Mouse (Mus musculus) c-Kit-positive CD71-positive TER-119-positive erythroid progenitor cells, embryonic 14.5 days (primary cell): ENCODE data around the gene Mybpc1.

Experiments used
- DNase-seq: peaks from one replicate; pipeline ENCODE4 v3.0.0-alpha.2; 2013; ENCODE audit warnings: low spot score

Mybpc1 gene

DNA sequence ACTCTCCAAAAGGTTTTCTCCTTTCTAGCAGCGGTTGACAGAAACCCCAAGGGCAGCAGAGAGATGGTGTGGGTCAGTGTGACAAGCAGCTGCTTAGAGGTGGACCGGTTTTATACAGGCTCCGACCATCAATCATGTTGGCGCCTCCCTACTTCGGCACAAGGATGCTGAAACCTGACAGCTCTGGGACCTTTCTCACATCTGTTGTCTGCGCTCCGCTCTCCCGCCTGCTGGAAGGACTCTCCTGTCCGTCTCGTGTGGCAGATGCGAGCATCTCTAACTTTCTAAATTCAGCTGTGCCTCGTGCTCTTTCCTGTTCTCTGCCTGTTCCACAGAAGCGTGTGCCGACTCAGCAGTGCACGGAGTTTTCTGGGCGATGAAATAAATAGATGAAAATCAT, at the start of gene Mybpc1:
TSS of gene Mybpc1 (minus strand) at position 210 of the 400 bp plus-strand sequence.
- DNase-seq = no peak

DNA sequence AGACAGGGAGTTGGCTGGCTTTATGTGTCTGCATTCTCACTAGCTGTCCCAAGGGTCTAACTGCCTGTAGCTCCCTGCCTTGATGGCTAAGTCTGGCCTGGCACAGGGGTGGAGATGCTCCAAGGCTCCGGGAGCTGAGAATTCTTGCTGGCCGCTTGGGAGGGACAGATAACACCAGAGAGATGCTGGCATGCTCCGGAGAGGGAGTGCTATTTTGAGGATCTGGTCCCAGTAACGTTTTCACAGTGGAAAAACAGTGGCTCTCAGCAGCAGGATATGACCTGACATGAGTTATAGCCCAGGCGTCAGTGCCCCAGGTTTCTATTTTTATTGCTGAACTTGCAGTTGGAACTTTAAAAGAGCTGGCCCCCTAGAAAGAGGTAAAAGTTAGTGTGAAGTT, 40.5 kb upstream of the Mybpc1 start:
- no peak for DNase-seq

DNA sequence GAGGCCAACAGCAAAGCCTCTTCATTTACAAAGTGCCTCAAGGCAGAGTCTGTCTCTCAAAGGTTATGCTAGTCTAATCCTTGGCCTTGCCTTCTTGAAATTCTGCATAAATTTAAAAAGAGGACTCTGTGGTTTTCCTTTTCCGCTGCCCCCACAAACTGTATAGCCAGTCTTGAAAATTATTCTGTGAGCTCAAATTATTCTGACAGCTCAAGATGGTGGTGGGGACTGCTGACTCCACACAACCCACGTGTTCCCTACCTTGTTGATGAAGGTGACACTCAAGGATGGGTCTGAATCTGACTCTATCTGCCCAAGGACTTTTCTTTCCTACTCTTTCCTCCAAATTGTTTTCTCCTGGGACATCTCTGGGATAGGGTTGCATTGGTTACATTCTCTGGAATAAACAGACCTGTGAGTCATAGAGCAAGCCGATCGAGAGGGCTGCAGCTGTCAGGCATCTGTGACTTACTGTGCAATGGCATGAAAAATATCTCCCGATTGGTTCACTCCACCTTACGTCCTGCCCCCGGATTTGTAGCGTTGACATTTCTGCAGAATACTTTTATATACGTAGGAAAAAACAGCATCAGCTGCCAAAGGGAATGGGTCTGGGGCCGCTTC, 26.5 kb upstream of the Mybpc1 start:
- DNase-seq = no peak

DNA sequence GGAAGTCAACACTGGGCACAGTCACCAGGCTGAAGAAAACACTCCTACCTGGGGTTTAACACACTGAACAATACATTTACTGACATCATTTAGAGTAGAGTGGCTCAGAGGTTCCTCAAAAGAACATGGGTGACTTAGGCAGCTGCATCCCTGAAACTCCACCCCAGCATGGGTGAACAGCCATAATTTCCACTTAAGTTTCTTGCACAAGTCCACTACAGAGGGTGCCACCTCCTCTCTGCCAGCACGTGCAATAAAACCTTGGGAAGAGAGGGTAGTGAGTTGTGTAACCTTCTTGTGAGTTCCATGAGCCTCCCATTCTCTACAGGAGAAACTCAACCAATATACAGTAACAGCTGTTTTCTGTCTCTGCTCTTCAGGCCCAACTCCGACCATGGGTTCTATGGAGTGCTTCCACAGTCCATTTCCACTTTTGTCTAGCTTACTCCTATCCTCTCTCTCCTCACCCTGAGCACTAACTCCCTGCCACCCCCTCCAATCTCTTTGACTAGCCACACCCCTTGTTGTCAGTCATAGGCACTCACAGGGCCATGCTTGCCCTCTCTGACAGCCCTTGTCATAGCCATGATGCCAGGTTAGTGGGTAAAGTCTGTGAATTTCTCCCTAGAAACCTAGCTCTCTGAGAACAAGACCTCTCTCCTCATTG, 25.8 kb upstream of the Mybpc1 start:
- DNase-seq = no peak

DNA sequence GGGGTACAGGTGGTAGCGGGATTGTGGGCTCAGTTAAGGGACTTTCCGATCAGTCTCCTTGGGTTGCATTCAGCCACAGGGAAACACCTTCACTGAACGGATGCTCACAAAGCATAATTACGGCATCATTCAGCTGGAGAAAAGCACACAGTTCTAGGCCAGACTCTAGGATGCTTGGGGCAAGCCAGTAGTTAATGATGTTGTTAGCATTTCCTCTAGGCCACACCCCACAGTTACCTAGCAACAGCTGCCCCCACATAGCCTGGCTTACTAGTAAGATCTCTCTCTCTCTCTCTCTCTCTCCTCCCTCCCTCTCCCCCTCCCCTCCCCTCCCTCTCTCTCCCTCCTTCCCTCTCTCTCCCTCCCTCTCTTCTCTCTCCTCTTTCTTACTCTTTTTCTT, 22.1 kb upstream of the Mybpc1 start:
- no peak for DNase-seq

DNA sequence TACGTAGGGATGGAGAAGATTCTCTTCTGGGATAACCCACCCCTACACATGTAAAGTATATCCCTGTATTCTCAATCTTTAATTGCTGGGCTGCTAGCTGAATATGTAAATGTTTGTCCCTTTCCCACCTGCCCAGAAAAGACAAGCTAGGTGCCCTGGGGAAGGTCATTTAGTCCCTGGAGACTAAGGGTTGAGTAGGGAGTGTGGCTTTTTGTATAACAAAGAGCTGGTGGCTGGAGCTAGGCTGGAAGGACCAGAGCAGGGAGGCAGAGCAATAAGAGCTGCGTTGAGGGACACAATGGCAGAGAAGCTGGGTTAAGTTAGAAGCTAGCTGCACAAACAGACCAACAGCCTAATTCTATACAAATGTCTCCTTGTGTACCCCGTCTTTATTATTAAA, 21.2 kb upstream of the Mybpc1 start:
- DNase-seq = no peak

DNA sequence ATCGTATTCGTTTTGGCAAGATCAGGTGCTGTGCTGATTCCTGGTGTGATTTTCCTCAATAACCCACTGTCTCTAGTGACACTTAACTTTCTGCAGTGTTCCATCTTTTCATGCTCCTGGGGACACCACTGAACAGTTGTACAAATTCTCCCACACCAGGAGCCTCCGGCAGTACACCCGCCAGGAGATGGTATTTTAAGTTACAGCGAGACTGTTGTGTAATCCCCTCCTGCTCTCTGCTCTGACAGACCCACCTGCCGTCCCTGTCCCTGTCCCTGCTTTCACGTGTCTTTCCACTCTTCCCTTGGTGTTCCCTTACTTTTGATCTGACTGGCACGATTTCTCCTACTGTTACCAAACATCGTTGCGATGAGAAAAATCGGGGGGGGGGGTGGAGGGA, 19.3 kb upstream of the Mybpc1 start:
- DNase-seq = no peak

DNA sequence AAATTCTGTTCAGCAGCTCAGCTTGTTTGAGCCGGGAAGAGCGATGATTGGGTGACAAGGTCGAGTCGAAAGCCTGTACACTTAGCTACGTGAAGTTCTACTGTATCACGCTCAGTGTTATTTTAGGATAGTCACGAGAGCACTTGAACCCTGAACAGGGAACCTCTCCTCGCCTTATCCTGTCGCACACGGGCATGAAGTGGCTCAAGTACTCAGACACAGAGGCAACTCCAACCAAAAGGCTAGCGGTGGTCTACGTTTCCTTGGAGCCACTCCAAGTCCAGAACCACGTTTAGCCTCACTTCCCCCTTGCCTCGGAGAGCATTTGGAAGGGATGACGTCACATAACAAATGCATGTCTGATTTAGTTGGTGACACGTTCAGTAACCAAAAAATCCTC, 17.7 kb upstream of the Mybpc1 start:
- DNase-seq = no peak

DNA sequence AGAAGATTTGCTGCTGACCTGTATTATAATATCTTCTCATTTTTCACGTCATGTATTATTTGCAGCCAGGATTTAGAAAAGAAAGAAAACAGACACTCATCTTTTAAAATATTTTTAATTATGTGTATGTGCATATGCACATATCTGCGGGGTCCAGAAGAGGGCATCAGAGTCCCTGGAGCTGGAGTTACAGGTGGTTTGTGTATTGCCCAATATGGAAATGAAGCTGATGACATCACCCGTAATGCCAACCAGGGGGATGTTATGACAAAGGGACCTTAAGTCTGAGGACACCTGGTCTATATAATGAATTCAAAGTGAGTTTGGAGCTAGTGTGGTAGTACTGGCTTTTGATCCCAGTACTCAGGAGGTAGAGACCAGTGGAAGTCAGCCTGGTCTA, 15.9 kb upstream of the Mybpc1 start:
- no peak for DNase-seq

DNA sequence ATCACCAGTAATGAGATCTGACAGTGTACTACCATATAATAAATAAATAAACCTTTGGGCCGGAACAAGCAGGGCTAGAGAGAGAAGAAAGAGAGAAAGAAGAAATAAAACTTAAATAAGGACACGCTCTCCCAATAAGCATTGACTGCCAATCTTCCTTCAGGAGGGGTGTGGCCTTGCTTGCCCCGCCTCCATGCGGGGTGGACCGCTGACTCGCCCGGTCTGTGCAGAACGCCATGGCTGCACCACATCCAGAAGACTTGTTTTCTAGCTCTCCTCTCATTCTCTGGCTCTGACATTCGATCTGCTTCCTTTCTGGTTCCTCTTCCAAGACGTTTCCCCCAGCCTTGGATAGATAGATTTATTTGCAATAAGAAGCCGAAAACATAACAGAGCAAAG, 8.1 kb upstream of the Mybpc1 start:
- DNase-seq = no peak

DNA sequence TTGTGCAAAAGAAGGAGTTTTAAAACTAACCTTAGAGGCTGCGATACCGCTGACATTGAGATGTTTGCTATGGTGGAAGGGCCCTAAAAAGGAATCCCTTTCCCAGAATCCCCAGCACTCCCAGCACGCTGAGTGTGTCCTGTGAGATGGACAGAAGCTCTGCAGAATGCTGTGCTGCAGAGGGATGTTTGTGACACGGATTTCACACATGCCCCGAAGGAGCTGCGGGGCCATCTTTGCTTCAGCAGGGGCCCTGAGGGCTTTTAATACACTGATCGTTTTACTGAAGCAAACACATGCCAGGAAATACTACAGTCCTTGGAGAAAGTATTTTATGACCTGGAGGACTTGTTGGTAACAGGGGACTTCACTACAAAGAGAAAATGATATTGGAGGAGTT, 1.7 kb upstream of the Mybpc1 start:
- DNase-seq = no peak

DNA sequence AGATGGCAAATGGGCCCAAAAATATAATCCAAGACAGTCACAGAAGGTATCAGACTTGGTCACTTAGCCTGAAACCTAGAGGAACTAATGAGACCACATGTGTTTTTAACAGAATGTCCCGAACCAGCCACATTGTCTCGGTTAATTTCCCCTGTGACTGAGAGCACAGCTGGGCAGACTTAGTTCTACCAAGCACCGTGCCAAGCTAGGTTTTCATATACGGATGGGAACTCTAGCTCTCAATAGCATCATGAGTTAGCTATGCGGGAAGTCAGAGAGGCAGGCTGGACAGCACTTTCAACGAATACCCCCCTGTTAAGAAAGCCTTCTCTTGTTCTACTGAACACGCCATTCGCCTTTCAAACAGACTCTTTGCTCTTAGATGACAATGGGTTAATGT, 1.1 kb upstream of the Mybpc1 start:
- no peak for DNase-seq

DNA sequence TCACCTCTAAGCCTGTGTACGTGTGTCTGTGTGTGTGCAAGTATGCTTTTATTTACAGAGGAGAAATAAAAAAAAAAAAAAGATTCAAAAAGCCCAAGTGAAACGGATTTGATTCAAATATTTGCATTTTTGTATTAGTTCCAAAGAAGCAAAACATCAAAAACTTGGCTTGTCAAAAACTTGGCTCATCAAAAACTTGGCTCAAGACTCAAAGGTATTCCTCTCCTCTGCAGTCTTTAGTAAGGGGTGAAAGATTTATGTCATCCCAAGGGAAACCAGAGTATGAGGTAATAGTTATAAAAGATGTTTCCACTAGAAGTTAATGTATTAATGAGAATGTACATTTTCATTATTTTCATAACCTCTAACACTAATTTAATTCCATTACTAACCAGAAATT, 1.2 kb downstream of the Mybpc1 start:
- no peak for DNase-seq

DNA sequence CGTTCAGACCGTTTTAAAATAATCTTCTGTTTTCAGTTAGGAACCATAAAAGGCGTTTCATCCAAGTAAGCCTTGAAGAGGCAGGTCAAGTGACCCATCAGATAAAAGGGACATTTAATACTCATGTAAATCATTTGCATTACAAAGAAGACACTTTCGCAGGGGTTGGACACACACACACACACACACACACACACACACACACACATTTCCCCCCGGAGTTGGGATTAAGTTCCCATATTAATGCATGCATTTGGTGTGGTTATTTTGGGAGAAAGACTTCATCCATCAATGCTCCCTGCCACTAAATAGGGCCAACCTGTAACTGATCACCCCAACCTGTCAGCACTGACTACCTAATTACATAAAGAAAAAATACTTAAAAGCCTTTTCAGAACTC, 1.7 kb downstream of the Mybpc1 start:
- DNase-seq = no peak

DNA sequence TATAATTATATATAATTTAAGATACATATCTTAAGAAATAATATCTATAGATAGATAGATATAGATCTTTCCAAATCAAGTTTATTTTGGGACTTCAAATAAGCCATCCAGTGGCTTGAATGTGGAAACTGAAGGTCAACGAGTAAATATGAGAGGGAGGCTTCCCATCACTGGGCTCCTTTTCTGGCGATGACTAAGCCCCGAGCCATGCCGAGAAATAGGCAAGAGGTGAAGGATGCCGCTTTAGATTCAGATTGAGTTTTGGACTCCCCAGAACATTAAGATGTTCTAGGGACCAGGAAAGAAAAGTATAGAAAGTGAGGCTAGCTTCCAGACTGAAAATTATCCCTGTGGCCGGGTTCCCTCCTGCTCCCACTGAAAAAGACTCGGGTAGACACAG, 4.4 kb downstream of the Mybpc1 start:
- no peak for DNase-seq

DNA sequence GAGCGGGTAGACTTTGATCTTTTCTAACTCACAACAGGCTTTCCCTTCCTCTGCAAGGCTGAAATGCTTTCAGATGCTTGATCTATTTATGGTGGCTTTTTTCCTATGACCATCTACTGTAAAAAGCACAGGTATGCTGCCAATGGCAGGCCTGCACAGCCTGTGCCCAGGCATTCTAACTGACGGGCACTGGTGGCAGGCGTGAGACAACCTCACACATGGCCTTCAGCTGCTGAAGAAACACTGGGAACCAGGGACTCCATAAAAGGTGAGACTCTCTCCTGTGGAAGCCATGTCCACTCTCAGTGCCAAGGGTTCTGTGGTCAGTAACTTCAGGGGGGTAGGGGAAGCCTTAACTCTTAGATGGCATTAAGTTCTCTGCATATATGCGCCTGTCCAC, 12.6 kb downstream of the Mybpc1 start:
- no peak for DNase-seq

DNA sequence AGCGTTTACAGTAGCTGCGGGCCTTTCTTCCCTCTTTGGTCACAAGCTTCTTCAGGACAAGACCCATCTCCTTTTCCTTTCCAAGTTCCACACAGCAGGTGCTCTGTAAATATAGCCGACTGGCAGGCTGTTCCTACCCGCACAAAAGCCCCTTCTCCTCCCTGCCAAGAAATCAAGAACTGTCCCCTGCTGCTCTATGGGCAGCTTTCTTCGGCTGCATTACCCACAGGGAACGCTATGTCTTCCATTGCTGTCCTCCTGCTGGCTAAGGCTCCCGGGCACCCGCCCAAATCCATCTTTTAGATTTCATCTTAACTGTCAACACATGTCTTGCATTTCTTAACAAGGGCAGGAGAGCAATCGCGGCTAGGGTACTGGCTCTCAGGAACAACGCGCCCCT, 13.9 kb downstream of the Mybpc1 start:
- no peak for DNase-seq

DNA sequence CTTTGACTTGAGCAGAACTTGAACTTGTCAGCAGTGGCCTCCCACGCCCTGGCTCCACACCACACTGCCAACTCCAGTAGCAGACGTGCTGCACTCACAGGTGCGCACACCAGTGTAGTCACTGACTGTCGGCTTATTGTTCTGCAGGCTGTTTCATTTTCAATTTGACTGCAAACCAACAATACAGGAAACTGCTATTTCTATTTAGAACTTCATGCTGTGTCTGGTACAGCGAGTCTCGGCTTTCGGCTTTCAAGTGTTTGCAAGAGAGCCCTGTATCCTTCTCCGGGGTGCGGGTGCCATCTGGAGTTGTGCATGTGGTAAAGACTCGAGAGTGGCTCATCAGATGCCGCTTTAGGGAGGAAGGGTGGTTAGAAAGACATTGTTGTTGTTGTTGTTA, 20.5 kb downstream of the Mybpc1 start:
- no peak for DNase-seq

DNA sequence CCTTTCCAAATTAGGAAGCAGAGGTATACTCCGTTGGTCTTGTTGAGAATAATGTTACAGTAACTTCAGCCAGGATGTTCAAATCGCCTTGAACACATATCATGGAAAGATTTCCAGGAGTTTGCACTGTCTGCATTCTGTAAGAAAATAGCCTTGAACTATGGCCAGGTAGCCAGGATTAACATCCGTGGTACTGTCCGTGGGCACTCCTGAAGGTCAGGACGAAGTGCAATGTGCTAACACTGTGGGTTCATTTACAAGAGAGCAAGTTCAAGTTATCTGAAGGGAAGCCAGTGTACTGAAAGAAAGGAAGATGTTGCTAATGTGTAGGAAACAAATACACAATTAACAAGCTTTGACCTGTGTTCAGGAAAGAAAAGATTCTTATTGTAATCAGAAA, 24.2 kb downstream of the Mybpc1 start:
- no peak for DNase-seq

DNA sequence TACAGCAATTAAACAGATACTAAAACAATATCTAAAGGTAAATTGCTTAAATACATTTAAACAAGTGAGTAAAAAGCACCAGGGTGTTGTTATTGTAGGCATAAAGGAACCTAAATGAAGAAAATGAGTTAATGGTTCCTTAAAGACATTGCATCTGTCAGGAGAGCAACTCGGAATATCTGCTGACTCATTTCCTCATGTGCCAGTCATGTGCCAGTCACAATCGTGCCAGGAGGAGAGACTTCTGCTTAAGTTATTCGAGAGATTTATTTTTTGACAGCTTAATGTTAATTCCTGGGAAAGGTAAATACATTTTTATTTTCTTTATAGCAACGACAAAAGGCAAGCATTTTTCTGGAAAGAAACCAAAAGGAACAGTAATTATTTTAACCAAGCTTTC, 26.3 kb downstream of the Mybpc1 start:
- no peak for DNase-seq

DNA sequence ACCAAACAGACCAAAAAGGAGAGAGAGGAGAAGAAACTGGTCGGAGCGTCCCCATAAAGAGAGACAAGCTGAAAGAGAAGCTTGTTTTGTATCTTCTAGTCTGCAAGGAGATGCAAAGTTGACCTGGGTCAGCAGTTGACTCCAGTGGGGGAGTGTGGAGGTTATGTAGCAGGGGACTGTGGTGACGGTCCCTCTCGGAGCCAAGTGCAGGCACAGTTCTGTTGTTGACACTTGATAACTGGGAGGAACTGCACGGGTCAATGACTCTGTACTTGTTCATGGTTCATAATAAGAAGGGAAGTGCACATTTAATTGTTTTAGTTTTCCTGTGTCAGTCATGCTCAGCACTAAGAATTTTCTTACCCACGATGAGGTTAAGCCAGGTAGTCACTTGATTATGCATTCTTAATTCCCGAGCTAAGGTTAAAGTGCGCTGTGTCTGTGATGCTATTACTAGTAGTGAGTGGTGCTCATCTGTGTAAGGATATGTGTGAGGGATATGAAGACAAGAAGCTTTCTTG, 30.8 kb downstream of the Mybpc1 start:
- no peak for DNase-seq

DNA sequence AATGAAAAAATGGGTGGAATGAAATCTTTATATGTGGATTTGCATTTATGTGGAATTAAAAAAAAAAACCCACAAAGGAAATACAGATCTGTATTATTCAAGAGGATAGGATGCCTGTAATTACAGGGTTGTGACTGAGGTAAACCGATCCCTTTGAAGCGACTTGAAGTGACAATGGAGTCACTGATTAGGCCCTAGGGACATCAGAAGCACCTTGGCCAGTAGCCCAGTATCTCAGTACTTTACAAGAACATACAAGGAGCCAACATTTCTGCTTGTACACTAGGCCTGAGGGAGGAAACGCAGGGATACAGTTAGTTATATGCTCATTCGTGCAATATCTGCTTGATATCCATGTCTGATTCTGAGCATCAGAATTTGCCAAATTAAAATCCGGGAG, 32.8 kb downstream of the Mybpc1 start:
- DNase-seq = no peak

DNA sequence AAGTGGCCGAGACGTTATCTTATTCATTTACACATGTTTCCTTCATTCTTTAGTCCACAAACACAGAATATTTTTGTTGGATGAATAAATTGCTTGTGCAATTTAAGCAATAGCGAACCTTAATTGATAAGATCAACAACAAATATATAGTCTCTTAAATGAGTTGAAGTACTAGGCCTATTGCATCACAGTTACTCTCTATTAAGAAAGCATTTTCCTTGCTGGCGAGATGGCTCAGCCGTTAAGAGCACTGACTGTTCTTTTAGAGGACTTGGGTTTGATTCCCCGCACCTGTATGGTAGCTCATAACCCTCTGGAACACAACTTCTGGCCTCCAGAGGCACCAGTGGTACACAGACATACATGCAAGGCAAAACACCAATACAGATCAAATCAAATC, 47.9 kb downstream of the Mybpc1 start:
- DNase-seq = no peak

DNA sequence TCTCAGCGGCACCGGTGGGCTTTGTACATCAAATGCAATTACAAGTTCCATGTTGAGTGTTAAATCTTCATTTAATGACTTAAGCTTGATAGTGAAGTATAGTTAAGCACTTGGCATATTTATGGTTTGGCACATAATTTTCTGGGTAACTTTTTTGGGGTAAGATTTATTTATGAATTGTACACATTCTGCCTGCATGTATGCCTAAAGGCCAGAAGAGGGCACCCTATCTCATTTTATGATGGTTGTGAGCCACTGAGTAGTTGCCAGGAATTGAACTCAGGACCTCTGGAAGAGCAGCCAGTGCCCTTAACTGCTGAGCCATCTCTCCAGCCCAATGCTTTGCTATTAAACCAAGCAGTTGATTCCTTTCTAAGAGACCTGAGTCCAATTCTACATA, 52.2 kb downstream of the Mybpc1 start:
- DNase-seq = no peak
